Mouse (Mus musculus): ENCODE measurements around the gene Rfx4. TPM values are rescaled to one million over a fixed set of nuclear protein-coding genes. Genes with fewer than 3 reads are reported as not detected.

Rfx4 gene
- polyA plus RNA-seq, 1 experiment from 2014 or later: not detected

GRCm38 (mm10) chr10:84913148-84913547, 157.3 kb downstream of the Rfx4 start:
- H3K27me3 ChIP-seq (replicated peaks; ENCODE audit: insufficient read depth, low read length): no peaks in the 10 kb centered on the region
- WGBS: 67% methylated on average over 1 of the region's 1 CpGs
- peaks cover 2% of the 10 kb centered on the region; the same call in 1 of the 2 replicates for H3K4me1 ChIP-seq (ENCODE audit: insufficient read depth, low read depth, low read length)
- no peaks in the 10 kb centered on the region for H3K9me3 ChIP-seq (ENCODE audit: low read length)
- no peaks in the 10 kb centered on the region for H3K36me3 ChIP-seq (ENCODE audit: insufficient read depth, low read length)
- ATAC-seq (no peak), DNase-seq (ENCODE audit: low spot score) (no peak)
- no peak overlapping the region for H3K9ac ChIP-seq (replicated peaks; ENCODE audit: low read depth)
- H3K4me2 ChIP-seq (replicated peaks; ENCODE audit: low read depth, low read length): no peak overlapping the region
- TF ChIP-seq CTCF (IDR thresholded peaks at IDR 0.05) (no peak), EP300 (IDR thresholded peaks at IDR 0.05) (no peak)
- H3K4me3 ChIP-seq (ENCODE audit: low read depth, low read length): no peak overlapping the region
- H3K27ac ChIP-seq (ENCODE audit: low read length): no peak overlapping the region

GRCm38 (mm10) chr10:84915476-84915875, 159.6 kb downstream of the Rfx4 start:
- H3K4me3 ChIP-seq (ENCODE audit: low read depth, low read length): no peak overlapping the region
- DNase-seq (ENCODE audit: low spot score) (no peak), ATAC-seq (no peak)
- no peaks in the 10 kb centered on the region for H3K9me3 ChIP-seq (ENCODE audit: low read length)
- no peak overlapping the region for H3K27ac ChIP-seq (ENCODE audit: low read length)
- no peaks in the 10 kb centered on the region for H3K27me3 ChIP-seq (replicated peaks; ENCODE audit: insufficient read depth, low read length)
- peaks cover 6% of the 10 kb centered on the region; the same call in 1 of the 2 replicates for H3K4me1 ChIP-seq (ENCODE audit: insufficient read depth, low read depth, low read length)
- H3K36me3 ChIP-seq (ENCODE audit: insufficient read depth, low read length): no peaks in the 10 kb centered on the region
- H3K4me2 ChIP-seq (replicated peaks; ENCODE audit: low read depth, low read length): no peak overlapping the region
- TF ChIP-seq CTCF (IDR thresholded peaks at IDR 0.05) (no peak), EP300 (IDR thresholded peaks at IDR 0.05) (no peak)
- 78% methylated on average over 6 of the region's 6 CpGs for WGBS
- H3K9ac ChIP-seq (replicated peaks; ENCODE audit: low read depth): no peak overlapping the region

GRCm38 (mm10) chr10:84916810-84917730, 161.2 kb downstream of the Rfx4 start, which contains the start of gene Ric8b:
TSS of gene Ric8b (plus strand) at chr10:84917616.
- 3% methylated on average over 47 of the region's 51 CpGs for WGBS
- peak within 1 kb of the TSS; percentile 69 for H3K9ac ChIP-seq (replicated peaks; ENCODE audit: low read depth)
- TF ChIP-seq CTCF (IDR thresholded peaks at IDR 0.05) (peak; percentile 14; the same call in 1 of the 2 replicates), EP300 (IDR thresholded peaks at IDR 0.05) (no peak)
- peak within 1 kb of the TSS; percentile 85 for H3K4me3 ChIP-seq (ENCODE audit: low read depth, low read length)
- peak within 1 kb of the TSS; percentile 85 for H3K4me2 ChIP-seq (replicated peaks; ENCODE audit: low read depth, low read length)
- no peaks in the 10 kb centered on the region for H3K36me3 ChIP-seq (ENCODE audit: insufficient read depth, low read length)
- peak within 1 kb of the TSS; percentile 96 for H3K27ac ChIP-seq (ENCODE audit: low read length)
- no peaks in the 10 kb centered on the region for H3K27me3 ChIP-seq (replicated peaks; ENCODE audit: insufficient read depth, low read length)
- DNase-seq (ENCODE audit: low spot score) (peak; percentile 99), ATAC-seq (peak; percentile 98)
- no peaks in the 10 kb centered on the region for H3K9me3 ChIP-seq (ENCODE audit: low read length)
- peaks cover 6% of the 10 kb centered on the region; the same call in 1 of the 2 replicates for H3K4me1 ChIP-seq (ENCODE audit: insufficient read depth, low read depth, low read length)

DNA sequence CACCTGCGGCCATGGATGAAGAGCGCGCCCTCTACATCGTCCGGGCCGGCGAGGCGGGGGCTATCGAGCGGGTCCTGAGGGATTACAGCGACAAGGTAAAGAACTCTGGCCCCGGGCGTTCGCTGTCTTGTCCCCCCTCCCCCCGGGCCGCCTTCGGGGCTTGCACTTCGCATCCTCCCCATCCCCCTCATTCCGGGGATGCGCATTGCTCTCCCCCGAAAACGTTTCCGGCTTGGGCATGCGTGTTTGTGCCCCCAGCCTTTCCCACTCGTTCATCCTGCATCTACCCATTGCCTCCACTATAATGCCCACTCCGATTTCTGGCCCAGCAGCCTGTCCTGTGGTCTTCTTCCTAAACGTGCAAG, 161.9 kb downstream of the Rfx4 start:
- no peaks in the 10 kb centered on the region for H3K27me3 ChIP-seq (replicated peaks; ENCODE audit: insufficient read depth, low read length)
- peak overlapping the region; percentile 85 for H3K4me3 ChIP-seq (ENCODE audit: low read depth, low read length)
- no peaks in the 10 kb centered on the region for H3K9me3 ChIP-seq (ENCODE audit: low read length)
- H3K9ac ChIP-seq (replicated peaks; ENCODE audit: low read depth): peak overlapping the region; percentile 69
- H3K36me3 ChIP-seq (ENCODE audit: insufficient read depth, low read length): no peaks in the 10 kb centered on the region
- under 1% methylated on average over 21 of the region's 27 CpGs for WGBS
- DNase-seq (ENCODE audit: low spot score): no peak
- peak overlapping the region; percentile 96 for H3K27ac ChIP-seq (ENCODE audit: low read length)
- TF ChIP-seq CTCF (IDR thresholded peaks at IDR 0.05) (no peak), EP300 (IDR thresholded peaks at IDR 0.05) (no peak)
- no peak for ATAC-seq
- H3K4me1 ChIP-seq (ENCODE audit: insufficient read depth, low read depth, low read length): peaks cover 6% of the 10 kb centered on the region; the same call in 1 of the 2 replicates
- peak overlapping the region; percentile 85 for H3K4me2 ChIP-seq (replicated peaks; ENCODE audit: low read depth, low read length)

GRCm38 (mm10) chr10:84926336-84926735, 170.5 kb downstream of the Rfx4 start:
- no peak for DNase-seq (ENCODE audit: low spot score)
- no peaks in the 10 kb centered on the region for H3K27me3 ChIP-seq (replicated peaks; ENCODE audit: insufficient read depth, low read length)
- peaks cover 4% of the 10 kb centered on the region; the same call in 1 of the 2 replicates for H3K4me1 ChIP-seq (ENCODE audit: insufficient read depth, low read depth, low read length)
- WGBS: 70% methylated on average over 7 of the region's 7 CpGs
- H3K36me3 ChIP-seq (ENCODE audit: insufficient read depth, low read length): peaks cover 8% of the 10 kb centered on the region; the same call in 1 of the 2 replicates
- no peak overlapping the region for H3K27ac ChIP-seq (ENCODE audit: low read length)
- no peaks in the 10 kb centered on the region for H3K9me3 ChIP-seq (ENCODE audit: low read length)
- no peak for ATAC-seq
- TF ChIP-seq CTCF (IDR thresholded peaks at IDR 0.05): no peak
- H3K4me3 ChIP-seq (ENCODE audit: low read depth, low read length): no peak overlapping the region
- no peak overlapping the region for H3K4me2 ChIP-seq (replicated peaks; ENCODE audit: low read depth, low read length)
- H3K9ac ChIP-seq (replicated peaks; ENCODE audit: low read depth): no peak overlapping the region

- peaks cover 4% of the 10 kb centered on the region; the same call in 1 of the 2 replicates for H3K4me1 ChIP-seq (ENCODE audit: insufficient read depth, low read depth, low read length)
- TF ChIP-seq EP300 (IDR thresholded peaks at IDR 0.05) (no peak), CTCF (IDR thresholded peaks at IDR 0.05) (no peak)
- ATAC-seq (no peak), DNase-seq (ENCODE audit: low spot score) (no peak)
- no peak overlapping the region for H3K4me3 ChIP-seq (ENCODE audit: low read depth, low read length)
- peaks cover 8% of the 10 kb centered on the region; the same call in 1 of the 2 replicates for H3K36me3 ChIP-seq (ENCODE audit: insufficient read depth, low read length)
- H3K4me2 ChIP-seq (replicated peaks; ENCODE audit: low read depth, low read length): no peak overlapping the region
- H3K9me3 ChIP-seq (ENCODE audit: low read length): no peaks in the 10 kb centered on the region
- 90% methylated on average over 4 of the region's 4 CpGs for WGBS
- H3K9ac ChIP-seq (replicated peaks; ENCODE audit: low read depth): no peak overlapping the region
- H3K27me3 ChIP-seq (replicated peaks; ENCODE audit: insufficient read depth, low read length): no peaks in the 10 kb centered on the region
- H3K27ac ChIP-seq (ENCODE audit: low read length): no peak overlapping the region
Measured at GRCm38 (mm10) chr10:84926885-84927284, 171.0 kb downstream of the Rfx4 start.
